Mouse (Mus musculus): Measurements from ENCODE around the gene Kcnq1. TPM values are rescaled to one million over a fixed set of nuclear protein-coding genes. Genes with fewer than 3 reads are reported as not detected.

Kcnq1 gene
- polyA plus RNA-seq (2015; fragmentation: Nextera tagmentation; extraction: Ambion mirVana), result 12.6 and 13.4 TPM in 2 replicates

DNA sequence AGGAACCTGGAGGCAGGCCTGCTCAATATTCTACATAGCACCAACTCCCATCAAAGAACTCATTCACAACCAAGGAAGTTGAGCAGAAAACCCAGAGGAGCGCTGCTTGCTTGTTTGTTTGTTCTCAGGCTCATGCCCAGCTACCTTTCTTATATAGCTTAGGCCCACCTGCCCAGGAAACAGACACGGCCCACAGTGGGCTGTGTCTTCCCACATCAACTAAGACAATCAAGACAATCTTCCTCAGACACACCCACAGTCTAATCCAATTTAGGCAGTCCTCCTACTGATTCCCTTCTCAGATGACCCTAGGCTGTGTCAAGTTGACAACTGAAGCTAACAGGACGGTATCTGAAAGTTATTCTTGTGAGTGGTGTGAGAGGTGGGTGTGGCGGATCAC lies at the start of gene Kcnq1:
Kcnq1 (plus strand) TSS at position 301 of the 400 bp plus-strand sequence.
- Histone ChIP-seq H3K4me2 (ENCODE audit: low read length) (peak within 1 kb of the TSS; percentile 81), H3K36me3 (ENCODE audit: insufficient read depth, low read length) (no peaks in the 10 kb centered on the region), H3K4me3 (replicated peaks; ENCODE audit: low read depth, low read length) (peak within 1 kb of the TSS; percentile 41), H3K27ac (peak within 1 kb of the TSS; percentile 70; the same call in 1 of the 2 replicates), H3K9ac (ENCODE audit: low read depth, low read length) (peak within 1 kb of the TSS; percentile 44), H3K9me3 (replicated peaks; ENCODE audit: low read length) (no peaks in the 10 kb centered on the region), H3K27me3 (ENCODE audit: insufficient read depth, low read length) (peaks cover 14% of the 10 kb centered on the region), H3K4me1 (replicated peaks; ENCODE audit: insufficient read depth, low read length) (no peaks in the 10 kb centered on the region; the same call in 1 of the 2 replicates)
- TF ChIP-seq CTCF (IDR thresholded peaks at IDR 0.05; ENCODE audit: low read depth), result no peak
- DNase-seq (ENCODE audit: low spot score) (no peak), ATAC-seq (replicated peaks; ENCODE audit: low FRiP score, low read depth) (no peak)
- 68% methylated on average over 4 of the region's 4 CpGs for WGBS

DNA sequence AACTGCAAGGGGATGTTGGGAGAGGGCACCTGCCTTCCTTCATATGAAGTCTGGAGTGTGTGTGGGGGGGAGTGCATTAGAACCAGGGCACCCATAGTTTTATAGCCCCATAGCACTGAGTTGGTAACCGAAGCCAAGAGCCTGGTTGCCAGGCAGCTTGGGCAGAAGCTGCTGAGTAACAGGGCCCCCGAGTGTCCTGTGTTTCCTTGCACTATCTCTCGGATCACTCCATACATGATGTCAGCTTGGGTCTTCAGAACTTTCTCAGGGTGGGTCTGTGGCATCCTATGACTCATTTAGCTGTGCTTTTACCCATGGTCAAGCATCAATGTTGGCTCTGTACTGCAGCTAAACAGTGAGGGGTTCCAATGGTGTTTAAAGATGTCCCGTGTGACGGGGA lies 49.1 kb upstream of the Kcnq1 start:
- H3K9ac ChIP-seq (ENCODE audit: low read depth, low read length), result no peak overlapping the region
- H3K4me1 ChIP-seq (replicated peaks; ENCODE audit: insufficient read depth, low read length), result peaks cover 39% of the 10 kb centered on the region
- WGBS, result 82% methylated on average over 5 of the region's 5 CpGs
- H3K36me3 ChIP-seq (ENCODE audit: insufficient read depth, low read length), result 0 out of 2 replicates have a peak, but pooled peaks cover 3% of the 10 kb centered on the region
- no peak overlapping the region for H3K4me3 ChIP-seq (replicated peaks; ENCODE audit: low read depth, low read length)
- ATAC-seq (replicated peaks; ENCODE audit: low FRiP score, low read depth) (no peak), DNase-seq (ENCODE audit: low spot score) (no peak)
- H3K4me2 ChIP-seq (ENCODE audit: low read length), result peak overlapping the region; percentile 24; the same call in 1 of the 2 replicates
- no peaks in the 10 kb centered on the region for H3K9me3 ChIP-seq (replicated peaks; ENCODE audit: low read length)
- TF ChIP-seq CTCF (IDR thresholded peaks at IDR 0.05; ENCODE audit: low read depth), result no peak
- no peaks in the 10 kb centered on the region for H3K27me3 ChIP-seq (ENCODE audit: insufficient read depth, low read length)
- peak overlapping the region; percentile 77 for H3K27ac ChIP-seq

DNA sequence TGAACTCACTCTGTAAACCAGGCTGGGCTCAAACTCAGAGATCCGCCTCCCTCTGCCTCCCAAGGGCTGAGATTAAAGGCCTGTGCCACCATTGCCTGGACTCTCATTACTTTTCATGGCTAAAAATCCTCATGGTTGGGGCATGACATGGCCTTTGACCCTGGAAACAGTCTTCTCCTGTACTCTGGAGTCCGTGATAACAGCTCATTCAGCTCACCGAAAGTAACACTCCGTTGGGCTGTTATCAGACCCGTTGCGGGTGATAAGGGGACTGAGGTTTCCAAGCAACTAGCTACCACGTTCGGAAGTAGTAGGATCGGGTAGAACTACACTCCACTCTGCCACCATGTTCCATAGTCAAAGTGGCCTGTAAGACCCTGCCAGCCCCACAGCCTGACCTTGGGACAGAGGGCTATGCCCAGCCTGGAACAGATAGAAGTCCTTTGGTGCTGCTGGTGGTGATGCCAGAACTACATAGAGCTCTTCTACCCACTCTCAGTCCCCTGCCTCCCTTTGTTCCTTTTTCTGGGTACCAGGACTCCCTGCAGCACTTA lies 48.4 kb upstream of the Kcnq1 start:
- Histone ChIP-seq H3K9me3 (replicated peaks; ENCODE audit: low read length) (no peaks in the 10 kb centered on the region), H3K36me3 (ENCODE audit: insufficient read depth, low read length) (peaks cover 7% of the 10 kb centered on the region; the same call in 1 of the 2 replicates), H3K9ac (ENCODE audit: low read depth, low read length) (no peak overlapping the region), H3K27ac (peak overlapping the region; percentile 77), H3K4me2 (ENCODE audit: low read length) (peak overlapping the region; percentile 24), H3K4me3 (replicated peaks; ENCODE audit: low read depth, low read length) (no peak overlapping the region), H3K4me1 (replicated peaks; ENCODE audit: insufficient read depth, low read length) (peaks cover 39% of the 10 kb centered on the region), H3K27me3 (ENCODE audit: insufficient read depth, low read length) (no peaks in the 10 kb centered on the region)
- no peak for TF ChIP-seq CTCF (IDR thresholded peaks at IDR 0.05; ENCODE audit: low read depth)
- DNase-seq (ENCODE audit: low spot score), result no peak
- 66% methylated on average over 9 of the region's 9 CpGs for WGBS
- no peak for ATAC-seq (replicated peaks; ENCODE audit: low FRiP score, low read depth)

GRCm38 (mm10) chr7:143058221-143058697 lies 47.9 kb upstream of the Kcnq1 start:
- DNase-seq (ENCODE audit: low spot score), result peak; percentile 64
- H3K27ac ChIP-seq, result peak overlapping the region; percentile 77
- H3K4me2 ChIP-seq (ENCODE audit: low read length), result peak overlapping the region; percentile 24; the same call in 1 of the 2 replicates
- TF ChIP-seq CTCF (IDR thresholded peaks at IDR 0.05; ENCODE audit: low read depth), result no peak
- no peak overlapping the region for H3K9ac ChIP-seq (ENCODE audit: low read depth, low read length)
- WGBS, result 52% methylated on average over 5 of the region's 5 CpGs
- H3K9me3 ChIP-seq (replicated peaks; ENCODE audit: low read length), result no peaks in the 10 kb centered on the region
- no peaks in the 10 kb centered on the region for H3K27me3 ChIP-seq (ENCODE audit: insufficient read depth, low read length)
- ATAC-seq (replicated peaks; ENCODE audit: low FRiP score, low read depth), result no peak
- no peak overlapping the region for H3K4me3 ChIP-seq (replicated peaks; ENCODE audit: low read depth, low read length)
- peaks cover 12% of the 10 kb centered on the region for H3K36me3 ChIP-seq (ENCODE audit: insufficient read depth, low read length)
- peaks cover 39% of the 10 kb centered on the region for H3K4me1 ChIP-seq (replicated peaks; ENCODE audit: insufficient read depth, low read length)

GRCm38 (mm10) chr7:143059202-143059870 lies 46.8 kb upstream of the Kcnq1 start:
- no peak for TF ChIP-seq CTCF (IDR thresholded peaks at IDR 0.05; ENCODE audit: low read depth)
- 60% methylated on average over 5 of the region's 5 CpGs for WGBS
- H3K4me3 ChIP-seq (replicated peaks; ENCODE audit: low read depth, low read length), result no peak overlapping the region
- peaks cover 34% of the 10 kb centered on the region for H3K4me1 ChIP-seq (replicated peaks; ENCODE audit: insufficient read depth, low read length)
- H3K27ac ChIP-seq, result peak overlapping the region; percentile 77
- ATAC-seq (replicated peaks; ENCODE audit: low FRiP score, low read depth), result no peak
- H3K36me3 ChIP-seq (ENCODE audit: insufficient read depth, low read length), result peaks cover 22% of the 10 kb centered on the region
- no peaks in the 10 kb centered on the region for H3K27me3 ChIP-seq (ENCODE audit: insufficient read depth, low read length)
- DNase-seq (ENCODE audit: low spot score), result no peak
- H3K9me3 ChIP-seq (replicated peaks; ENCODE audit: low read length), result no peaks in the 10 kb centered on the region
- H3K9ac ChIP-seq (ENCODE audit: low read depth, low read length), result no peak overlapping the region
- no peak overlapping the region for H3K4me2 ChIP-seq (ENCODE audit: low read length)

GRCm38 (mm10) chr7:143062704-143063103 lies 43.5 kb upstream of the Kcnq1 start:
- no peak for TF ChIP-seq CTCF (IDR thresholded peaks at IDR 0.05; ENCODE audit: low read depth)
- H3K4me3 ChIP-seq (replicated peaks; ENCODE audit: low read depth, low read length), result no peak overlapping the region
- H3K36me3 ChIP-seq (ENCODE audit: insufficient read depth, low read length), result peaks cover 55% of the 10 kb centered on the region
- no peak overlapping the region for H3K27ac ChIP-seq
- 83% methylated on average over 2 of the region's 2 CpGs for WGBS
- H3K4me2 ChIP-seq (ENCODE audit: low read length), result no peak overlapping the region
- ATAC-seq (replicated peaks; ENCODE audit: low FRiP score, low read depth) (no peak), DNase-seq (ENCODE audit: low spot score) (no peak)
- no peaks in the 10 kb centered on the region for H3K9me3 ChIP-seq (replicated peaks; ENCODE audit: low read length)
- peaks cover 14% of the 10 kb centered on the region for H3K4me1 ChIP-seq (replicated peaks; ENCODE audit: insufficient read depth, low read length)
- H3K9ac ChIP-seq (ENCODE audit: low read depth, low read length), result no peak overlapping the region
- H3K27me3 ChIP-seq (ENCODE audit: insufficient read depth, low read length), result no peaks in the 10 kb centered on the region
